Mouse (Mus musculus) embryonic facial prominence, embryonic 11.5 days (tissue): ENCODE results near the gene Ap3b1. TPM values are rescaled to one million over a fixed set of nuclear protein-coding genes. Genes with fewer than 3 reads are reported as not detected.
A peak's percentile ranks its signal among the peaks of the same experiment; 100 is the strongest.
"Not testable (repeated sequence)": the region's sequence is repeated elsewhere in the genome, so short reads cannot be mapped to it uniquely, and the experiment has no call there.

ENCODE experiments used
- ATAC-seq: fragments of 200-750 bp; cut with Nextera tagmentation; replicated peaks from 2 replicates; pipeline ENCODE4 v1.8.0; 2017; ENCODE audit warnings: low read depth; ENCODE audit not compliant: insufficient number of reproducible peaks, low FRiP score, low TSS enrichment
- DNase-seq: peaks from one replicate; pipeline ENCODE4 v3.0.0-alpha.2; 2015; ENCODE audit warnings: low spot score
- H3K27ac ChIP-seq: fragments of 300-500 bp; sonication (generic); replicated peaks from 2 replicates; pipeline ENCODE4 v1.5.1; 2014; ENCODE audit warnings: mild to moderate bottlenecking, low read depth, low read length, control low read depth
- H3K27me3 ChIP-seq: fragments of 300-500 bp; sonication (generic); 2 replicates; pipeline ENCODE4 v1.6.1; 2014; ENCODE audit warnings: mild to moderate bottlenecking, low read length, moderate library complexity, mixed read lengths; ENCODE audit not compliant: control insufficient read depth, insufficient read depth
- H3K36me3 ChIP-seq: fragments of 300-500 bp; sonication (generic); replicated peaks from 2 replicates; pipeline ENCODE4 v1.6.1; 2014; ENCODE audit warnings: low read depth, mild to moderate bottlenecking, low read length, moderate library complexity, mixed read lengths; ENCODE audit not compliant: control insufficient read depth, insufficient read depth
- H3K4me1 ChIP-seq: fragments of 300-500 bp; sonication (generic); 2 replicates; pipeline ENCODE4 v1.6.1; 2014; ENCODE audit warnings: low read length, mixed read lengths; ENCODE audit not compliant: control insufficient read depth, insufficient read depth
- H3K4me2 ChIP-seq: fragments of 300-500 bp; sonication (generic); 2 replicates; pipeline ENCODE4 v1.6.1; 2014; ENCODE audit warnings: low read depth, mild to moderate bottlenecking, control low read depth, low read length, moderate library complexity
- H3K4me3 ChIP-seq: fragments of 300-500 bp; sonication (generic); 2 replicates; pipeline ENCODE4 v1.5.1; 2014; ENCODE audit warnings: low read depth, low read length, control low read depth
- H3K9ac ChIP-seq: fragments of 300-500 bp; sonication (generic); replicated peaks from 2 replicates; pipeline ENCODE4 v1.6.1; 2014; ENCODE audit warnings: mild to moderate bottlenecking, control low read depth, low read length
- H3K9me3 ChIP-seq: fragments of 300-500 bp; sonication (generic); replicated peaks from 2 replicates; pipeline ENCODE4 v1.6.1; 2016; ENCODE audit warnings: mild to moderate bottlenecking, low read length, inconsistent platforms, mixed read lengths; ENCODE audit not compliant: control insufficient read depth
- WGBS: fragments of 180-500 bp; shearing (Covaris S2); extraction: QIAGEN DNeasy Blood & Tissue Kit; methylation state at CpG from one replicate; pipeline ENCODE4 v1.1.7; 2014; 5-methylcytosine and 5-hydroxymethylcytosine counted together
- polyA plus RNA-seq: library from polyadenylated mRNA; unstranded; fragments of >200 nt; fragmentation: Nextera tagmentation; extraction: Ambion mirVana; gene quantifications from 2 replicates; pipeline ENCODE4 v1.2.1, GENCODE M21; 2014

Gene Ap3b1
- 43.4 and 45.1 TPM in 2 replicates for polyA plus RNA-seq

DNA sequence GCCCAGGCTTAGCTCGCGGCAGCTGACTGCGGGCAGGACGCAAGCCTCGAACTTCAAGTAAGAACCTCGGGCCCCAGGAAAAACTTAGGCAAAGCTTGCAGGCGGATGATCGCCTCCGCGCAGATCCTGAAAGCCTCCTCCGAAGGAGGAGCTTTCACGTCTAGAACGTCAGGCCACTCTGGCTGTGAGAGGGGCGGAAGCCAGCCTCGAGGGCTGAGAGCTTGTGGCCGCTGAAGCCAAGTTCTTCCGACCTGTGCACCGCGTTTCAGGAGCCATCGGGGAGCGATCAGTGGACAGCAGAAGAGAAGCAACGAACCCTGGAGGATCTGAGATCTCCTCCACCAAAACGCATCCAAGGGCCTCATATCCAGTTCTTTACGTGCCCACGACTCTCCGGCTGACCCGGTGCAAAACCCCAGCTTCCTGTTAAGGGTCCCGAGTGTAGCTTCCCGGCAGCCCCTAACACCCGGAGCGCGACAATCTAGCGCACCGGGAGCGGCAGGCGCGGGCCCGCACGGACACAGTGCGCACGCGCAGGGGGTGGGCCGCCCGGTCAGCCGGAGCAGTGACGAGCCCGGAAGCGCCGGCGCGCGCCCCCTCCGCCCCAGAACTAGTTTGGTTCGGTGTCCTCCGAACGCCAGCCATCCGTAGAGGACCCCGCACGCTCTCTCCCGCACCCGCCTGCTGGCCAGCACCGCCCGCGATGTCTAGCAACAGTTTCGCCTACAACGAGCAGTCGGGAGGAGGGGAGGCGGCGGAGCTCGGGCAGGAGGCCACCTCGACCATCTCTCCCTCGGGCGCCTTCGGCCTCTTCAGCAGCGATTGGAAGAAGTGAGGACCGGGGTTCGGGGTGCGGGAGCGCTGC is at the start of gene Ap3b1:
Ap3b1 (plus strand) TSS at position 560 of the 865 bp plus-strand sequence.
- DNase-seq (peak; percentile 93), ATAC-seq (peak; percentile 95)
- H3K36me3 ChIP-seq, result no peaks in the 10 kb centered on the region
- H3K4me1 ChIP-seq, result no peaks in the 10 kb centered on the region
- peak within 1 kb of the TSS; percentile 66 for H3K27ac ChIP-seq
- no peaks in the 10 kb centered on the region for H3K9me3 ChIP-seq
- peak within 1 kb of the TSS; percentile 82 for H3K4me3 ChIP-seq
- H3K4me2 ChIP-seq, result peak within 1 kb of the TSS; percentile 77
- no peaks in the 10 kb centered on the region for H3K27me3 ChIP-seq
- H3K9ac ChIP-seq, result peak within 1 kb of the TSS; percentile 82
- WGBS, result under 1% methylated on average over 76 of the region's 79 CpGs

DNA sequence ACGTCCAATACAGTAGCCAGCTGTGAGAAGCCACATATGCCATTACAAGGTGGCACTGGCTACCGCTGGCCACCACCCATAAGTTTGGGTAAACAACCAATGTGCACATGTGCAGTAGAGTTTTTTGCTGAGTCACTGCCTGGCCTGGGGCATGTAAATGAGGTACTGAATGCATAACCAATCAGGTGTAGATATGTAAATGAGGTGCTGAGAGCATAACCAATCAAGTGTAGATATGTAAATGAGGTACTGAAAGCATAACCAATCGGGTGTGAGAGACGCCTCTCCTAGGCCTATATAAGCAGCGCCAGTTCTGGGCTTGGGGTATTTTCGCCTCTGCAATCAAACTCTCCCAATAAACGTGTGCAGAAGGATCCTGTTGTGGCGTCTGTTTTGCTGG is 45.9 kb upstream of the Ap3b1 start:
- not testable (repeated sequence) for H3K36me3 ChIP-seq, H3K4me2 ChIP-seq, H3K9ac ChIP-seq, ATAC-seq, DNase-seq, H3K4me3 ChIP-seq, H3K4me1 ChIP-seq, H3K9me3 ChIP-seq, H3K27ac ChIP-seq, H3K27me3 ChIP-seq
- WGBS, result 86% methylated on average over 8 of the region's 8 CpGs

DNA sequence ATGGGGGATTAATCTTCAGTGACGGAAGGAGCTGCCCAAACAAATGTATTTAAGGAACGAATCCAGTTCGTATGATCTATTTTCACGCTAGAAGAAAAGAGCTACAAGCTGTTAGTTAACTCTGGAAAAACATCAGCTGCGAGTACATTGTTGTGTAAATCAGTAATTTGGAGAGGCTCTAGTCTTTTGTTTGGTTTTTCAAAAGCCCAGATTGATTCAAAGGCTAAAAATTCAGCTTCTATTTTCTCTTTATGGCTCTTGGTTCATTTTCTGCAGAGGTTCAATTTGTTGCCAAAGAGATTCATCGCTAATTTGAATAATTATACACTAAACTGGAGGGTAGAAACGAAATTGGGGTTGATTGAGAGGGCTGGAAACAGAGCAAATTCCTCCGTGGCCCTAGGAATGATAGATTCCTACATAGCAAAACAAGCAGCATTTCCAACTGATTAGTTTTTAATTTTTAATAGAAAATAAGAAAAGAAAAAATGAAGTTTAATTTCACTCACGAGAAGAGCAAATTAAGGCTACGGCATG is 41.7 kb upstream of the Ap3b1 start:
- H3K4me1 ChIP-seq, result no peaks in the 10 kb centered on the region
- no peak overlapping the region for H3K27ac ChIP-seq
- no peak for ATAC-seq
- no peaks in the 10 kb centered on the region for H3K27me3 ChIP-seq
- H3K36me3 ChIP-seq, result no peaks in the 10 kb centered on the region
- H3K9me3 ChIP-seq, result no peaks in the 10 kb centered on the region
- WGBS, result 83% methylated on average over 10 of the region's 10 CpGs
- DNase-seq, result no peak
- no peak overlapping the region for H3K4me3 ChIP-seq
- H3K4me2 ChIP-seq, result no peak overlapping the region
- H3K9ac ChIP-seq, result no peak overlapping the region

DNA sequence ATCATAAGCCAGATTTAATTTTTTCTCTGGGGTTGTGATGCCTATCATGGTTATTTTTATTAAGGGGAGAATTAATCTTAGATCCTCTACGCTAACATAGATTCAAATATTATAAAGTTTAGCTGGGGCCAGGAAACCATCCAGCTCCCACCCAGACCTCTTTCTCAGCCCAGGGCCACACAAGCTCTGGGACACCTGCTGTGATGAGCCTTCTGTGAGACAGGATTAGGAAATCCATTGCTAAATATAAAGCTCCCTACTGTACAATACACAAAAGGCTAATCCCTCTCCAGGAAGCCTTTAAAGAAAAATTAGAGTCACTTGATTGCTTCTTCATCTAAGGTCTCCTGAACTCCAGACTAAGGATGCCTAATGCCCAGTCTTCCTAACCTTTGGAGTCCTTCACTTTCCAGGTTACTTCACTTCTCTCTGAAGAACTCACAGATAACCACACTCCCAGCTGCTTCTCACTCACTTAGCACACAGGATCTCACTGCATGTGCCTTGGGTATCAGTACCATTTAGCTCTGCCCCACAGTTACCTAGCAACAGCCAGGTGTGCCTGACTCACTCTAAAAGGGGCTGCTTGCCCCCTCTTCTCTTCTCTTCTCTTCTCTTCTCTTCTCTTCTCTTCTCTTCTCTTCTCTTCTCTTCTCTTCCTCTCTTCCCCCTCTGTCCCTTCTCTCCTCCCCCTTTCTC is 37.5 kb upstream of the Ap3b1 start:
- H3K36me3 ChIP-seq, result no peaks in the 10 kb centered on the region
- no peak overlapping the region for H3K4me3 ChIP-seq
- H3K9me3 ChIP-seq, result no peaks in the 10 kb centered on the region
- no peaks in the 10 kb centered on the region for H3K4me1 ChIP-seq
- 93% methylated on average over 1 of the region's 1 CpGs for WGBS
- H3K9ac ChIP-seq, result no peak overlapping the region
- ATAC-seq (no peak), DNase-seq (no peak)
- H3K27me3 ChIP-seq, result no peaks in the 10 kb centered on the region
- no peak overlapping the region for H3K27ac ChIP-seq
- no peak overlapping the region for H3K4me2 ChIP-seq

DNA sequence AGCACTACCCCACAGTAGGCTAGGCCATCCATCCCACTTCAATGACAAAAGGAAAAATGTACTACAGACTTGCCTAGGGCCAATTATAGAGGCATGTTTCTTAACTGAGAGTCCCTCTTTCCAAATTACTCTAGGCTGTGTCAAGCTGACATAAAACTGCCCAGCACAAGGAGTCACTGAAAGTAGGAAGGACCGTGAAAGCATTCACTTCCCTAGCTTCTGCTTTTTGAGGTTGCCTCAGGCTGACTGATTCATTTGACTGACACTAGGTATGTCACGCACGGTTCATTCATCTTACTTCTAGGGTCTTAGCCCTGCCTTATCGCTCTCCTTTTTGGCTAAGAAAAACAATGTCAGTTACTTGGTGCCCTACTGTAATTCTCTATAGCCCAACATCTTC is 36.3 kb upstream of the Ap3b1 start:
- 89% methylated on average over 4 of the region's 4 CpGs for WGBS
- no peaks in the 10 kb centered on the region for H3K27me3 ChIP-seq
- no peak overlapping the region for H3K27ac ChIP-seq
- no peaks in the 10 kb centered on the region for H3K9me3 ChIP-seq
- H3K4me1 ChIP-seq, result no peaks in the 10 kb centered on the region
- no peak overlapping the region for H3K4me3 ChIP-seq
- H3K36me3 ChIP-seq, result no peaks in the 10 kb centered on the region
- H3K9ac ChIP-seq, result no peak overlapping the region
- no peak for ATAC-seq
- no peak for DNase-seq
- H3K4me2 ChIP-seq, result no peak overlapping the region

DNA sequence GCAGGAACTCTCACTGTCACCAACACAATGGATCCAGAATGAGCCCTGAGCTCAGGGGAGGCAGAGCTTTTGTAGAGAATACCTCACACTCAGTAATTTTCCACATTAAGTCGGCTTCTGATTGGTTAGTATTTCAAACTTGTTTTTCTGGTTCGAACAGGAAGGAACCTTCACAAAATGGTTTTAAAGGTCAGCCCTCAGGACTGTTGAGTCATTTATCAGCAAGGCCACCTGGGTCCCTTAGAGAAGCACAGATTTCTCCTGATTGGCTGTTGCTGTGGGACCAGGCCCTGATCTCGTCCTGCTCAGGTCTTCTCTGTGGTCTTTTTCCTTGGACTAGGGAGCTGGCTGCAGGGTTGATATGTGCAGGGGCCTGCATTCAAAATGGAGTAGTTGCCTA is 30.7 kb upstream of the Ap3b1 start:
- no peak for ATAC-seq
- H3K4me1 ChIP-seq, result no peaks in the 10 kb centered on the region
- no peak overlapping the region for H3K4me3 ChIP-seq
- H3K9ac ChIP-seq, result no peak overlapping the region
- no peaks in the 10 kb centered on the region for H3K36me3 ChIP-seq
- H3K27me3 ChIP-seq, result no peaks in the 10 kb centered on the region
- no peaks in the 10 kb centered on the region for H3K9me3 ChIP-seq
- H3K27ac ChIP-seq, result no peak overlapping the region
- H3K4me2 ChIP-seq, result no peak overlapping the region
- WGBS, result 67% methylated on average over 3 of the region's 3 CpGs
- DNase-seq, result peak; percentile 4

DNA sequence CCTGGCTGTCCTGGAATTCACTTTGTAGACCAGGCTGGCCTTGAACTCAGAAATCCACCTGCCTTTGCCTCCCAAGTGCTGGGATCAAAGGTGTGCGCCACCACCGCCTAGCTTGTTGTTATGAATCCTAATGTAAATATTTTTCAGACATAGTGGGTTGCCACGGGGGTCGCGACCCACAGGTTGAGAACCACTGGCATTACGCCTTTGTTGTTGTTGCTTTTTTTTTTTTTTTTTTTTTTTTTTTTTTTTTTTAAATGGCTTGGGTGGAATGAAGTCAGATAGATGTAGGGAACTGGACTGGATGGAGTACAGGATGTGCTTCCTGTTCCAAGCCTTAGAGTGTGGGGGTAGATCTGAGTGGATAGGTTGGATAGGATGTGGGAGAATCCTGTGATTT is 29.8 kb upstream of the Ap3b1 start:
- H3K9ac ChIP-seq, DNase-seq, H3K4me2 ChIP-seq, ATAC-seq, H3K4me3 ChIP-seq, H3K4me1 ChIP-seq, H3K36me3 ChIP-seq, H3K9me3 ChIP-seq, H3K27ac ChIP-seq, H3K27me3 ChIP-seq: not testable (repeated sequence)
- 92% methylated on average over 6 of the region's 6 CpGs for WGBS
